Mouse (Mus musculus) ES-Bruce4 (cell line): ENCODE measurements around the gene Abcb8. TPM values are rescaled to one million over a fixed set of nuclear protein-coding genes. Genes with fewer than 3 reads are reported as not detected.

ENCODE experiments used
- H3K27ac ChIP-seq: 2 replicates; pipeline ENCODE4 v1.5.1; 2012; ENCODE audit warnings: low read length, inconsistent platforms; ENCODE audit not compliant: insufficient read depth
- H3K27me3 ChIP-seq: 2 replicates; pipeline ENCODE4 v1.6.1; 2012; ENCODE audit warnings: mild to moderate bottlenecking, low read length, inconsistent platforms; ENCODE audit not compliant: control insufficient read depth, poor library complexity, insufficient read depth, severe bottlenecking
- H3K36me3 ChIP-seq: 2 replicates; pipeline ENCODE4 v1.6.1; 2012; ENCODE audit warnings: inconsistent platforms, mild to moderate bottlenecking, low read length, moderate library complexity; ENCODE audit not compliant: control insufficient read depth, poor library complexity, insufficient read depth, severe bottlenecking
- H3K4me1 ChIP-seq: one replicate; pipeline ENCODE4 v1.8.1; 2011; ENCODE audit warnings: low read length; ENCODE audit not compliant: control insufficient read depth, insufficient read depth
- H3K4me3 ChIP-seq: 2 replicates; pipeline ENCODE4 v1.5.1; 2011; ENCODE audit warnings: low read depth, mild to moderate bottlenecking, low read length
- H3K9ac ChIP-seq: 2 replicates; pipeline ENCODE4 v1.6.1; 2012; ENCODE audit warnings: low read depth, mild to moderate bottlenecking, inconsistent platforms; ENCODE audit not compliant: poor library complexity, severe bottlenecking
- H3K9me3 ChIP-seq: replicated peaks from 2 replicates; pipeline ENCODE4 v1.6.1; 2012; ENCODE audit warnings: mild to moderate bottlenecking, low read length, inconsistent platforms; ENCODE audit not compliant: control insufficient read depth, poor library complexity, insufficient read depth, severe bottlenecking
- CTCF ChIP-seq: IDR thresholded peaks from one replicate; pipeline ENCODE4 v1.8.1; 2011; ENCODE audit warnings: low read depth, low read length
- EP300 ChIP-seq: IDR thresholded peaks from 2 replicates; pipeline ENCODE4 v1.6.1; 2011; ENCODE audit warnings: low read depth, low read length; ENCODE audit not compliant: insufficient read depth
- POLR2A ChIP-seq: IDR thresholded peaks from one replicate; pipeline ENCODE4 v1.8.1; 2011; ENCODE audit warnings: low read length; ENCODE audit not compliant: insufficient read depth
- polyA plus RNA-seq: library from polyadenylated mRNA; stranded (reverse); fragments of >200 nt; gene quantifications from 2 replicates; pipeline ENCODE4 v1.2.4, GENCODE M21; 2011; ENCODE audit warnings: low read depth; ENCODE audit not compliant: missing spikeins, insufficient read depth, insufficient read length

Gene Abcb8
- polyA plus RNA-seq, 1 experiment = 29.6 TPM

GRCm38 (mm10) chr5:24413042-24413693, 19.7 kb downstream of the Abcb8 start, which contains the start of gene Asic3:
Asic3 (plus strand) TSS chr5:24413392.
- no peak within 1 kb of the TSS for H3K9ac ChIP-seq

GRCm38 (mm10) chr5:24413938-24414337, 20.5 kb downstream of the Abcb8 start:
- H3K27me3 ChIP-seq = no peaks in the 10 kb centered on the region
- no peaks in the 10 kb centered on the region for H3K36me3 ChIP-seq
- H3K9ac ChIP-seq = no peak overlapping the region
- peak overlapping the region; percentile 38 for H3K4me3 ChIP-seq
- H3K9me3 ChIP-seq = no peaks in the 10 kb centered on the region
- H3K4me1 ChIP-seq = peaks cover 3% of the 10 kb centered on the region
- no peak overlapping the region for H3K27ac ChIP-seq
- TF ChIP-seq CTCF (no peak), EP300 (no peak), POLR2A (no peak)

More at GRCm38 (mm10) chr5:24413042-24413693, 19.7 kb downstream of the Abcb8 start, which contains the start of gene Asic3:
- no peaks in the 10 kb centered on the region for H3K27me3 ChIP-seq
- no peak within 1 kb of the TSS for H3K27ac ChIP-seq
- TF ChIP-seq POLR2A (no peak), EP300 (no peak), CTCF (no peak)
- H3K4me3 ChIP-seq = peak within 1 kb of the TSS; percentile 38
- peaks cover 3% of the 10 kb centered on the region for H3K4me1 ChIP-seq
- H3K9me3 ChIP-seq = no peaks in the 10 kb centered on the region
- H3K36me3 ChIP-seq = no peaks in the 10 kb centered on the region

- TF ChIP-seq EP300 (no peak), CTCF (peak; percentile 56)
- Histone ChIP-seq H3K27ac (no peak overlapping the region), H3K4me3 (peak overlapping the region; percentile 40), H3K27me3 (no peaks in the 10 kb centered on the region), H3K9me3 (no peaks in the 10 kb centered on the region), H3K36me3 (no peaks in the 10 kb centered on the region), H3K4me1 (peaks cover 3% of the 10 kb centered on the region), H3K9ac (no peak overlapping the region)
Measured at GRCm38 (mm10) chr5:24416222-24416736, 22.8 kb downstream of the Abcb8 start.

- no peaks in the 10 kb centered on the region for H3K27me3 ChIP-seq
- no peak for TF ChIP-seq EP300
- no peak for TF ChIP-seq POLR2A
- TF ChIP-seq CTCF = no peak
- H3K4me3 ChIP-seq = no peak overlapping the region
- no peaks in the 10 kb centered on the region for H3K36me3 ChIP-seq
- H3K9me3 ChIP-seq = no peaks in the 10 kb centered on the region
- H3K9ac ChIP-seq = no peak overlapping the region
- H3K4me1 ChIP-seq = peaks cover 3% of the 10 kb centered on the region
- H3K27ac ChIP-seq = no peak overlapping the region
Measured at GRCm38 (mm10) chr5:24417587-24417986, 24.1 kb downstream of the Abcb8 start.

GRCm38 (mm10) chr5:24420381-24420780, 26.9 kb downstream of the Abcb8 start:
- H3K36me3 ChIP-seq = no peaks in the 10 kb centered on the region
- H3K27me3 ChIP-seq = no peaks in the 10 kb centered on the region
- no peak overlapping the region for H3K9ac ChIP-seq
- no peak for TF ChIP-seq EP300
- TF ChIP-seq CTCF = no peak
- no peak for TF ChIP-seq POLR2A
- H3K4me3 ChIP-seq = no peak overlapping the region
- no peak overlapping the region for H3K27ac ChIP-seq
- H3K9me3 ChIP-seq = no peaks in the 10 kb centered on the region
- H3K4me1 ChIP-seq = peaks cover 3% of the 10 kb centered on the region
